Mouse (Mus musculus): ENCODE results near the gene Krcc1. TPM values are rescaled to one million over a fixed set of nuclear protein-coding genes. Genes with fewer than 3 reads are reported as not detected.
A peak's percentile ranks its signal among the peaks of the same experiment; 100 is the strongest.
"Not testable (repeated sequence)": the region's sequence is repeated elsewhere in the genome, so short reads cannot be mapped to it uniquely, and the experiment has no call there.

Gene Krcc1
- total RNA-seq, 2 experiments from 2014 or later = 12.3 to 13.5 TPM

DNA sequence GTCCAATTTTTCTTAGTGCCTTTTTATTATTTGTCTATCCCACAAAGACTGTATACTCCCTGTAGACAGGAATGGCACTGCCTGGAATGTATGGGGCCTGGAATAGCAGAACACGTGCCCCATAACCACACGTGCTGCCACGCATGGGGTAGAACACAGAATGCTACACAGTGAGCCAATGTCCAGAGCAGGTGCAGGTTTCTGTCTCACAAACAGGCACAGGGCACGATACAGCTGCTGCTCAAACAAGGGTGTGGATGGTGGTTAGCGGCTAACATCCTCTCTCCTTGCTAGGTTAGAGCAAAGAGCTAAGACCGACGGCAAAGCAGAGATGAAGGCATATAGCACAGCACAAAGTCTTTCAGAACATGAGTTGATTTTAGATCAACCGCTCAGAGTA is 36.0 kb downstream of the Krcc1 start:
- intact Hi-C loops (cut with DNase I) = no loop called here
- DNase-seq (ENCODE audit: extremely low spot score in 1 of 2, low spot score in 2 of 2) = no peak

DNA sequence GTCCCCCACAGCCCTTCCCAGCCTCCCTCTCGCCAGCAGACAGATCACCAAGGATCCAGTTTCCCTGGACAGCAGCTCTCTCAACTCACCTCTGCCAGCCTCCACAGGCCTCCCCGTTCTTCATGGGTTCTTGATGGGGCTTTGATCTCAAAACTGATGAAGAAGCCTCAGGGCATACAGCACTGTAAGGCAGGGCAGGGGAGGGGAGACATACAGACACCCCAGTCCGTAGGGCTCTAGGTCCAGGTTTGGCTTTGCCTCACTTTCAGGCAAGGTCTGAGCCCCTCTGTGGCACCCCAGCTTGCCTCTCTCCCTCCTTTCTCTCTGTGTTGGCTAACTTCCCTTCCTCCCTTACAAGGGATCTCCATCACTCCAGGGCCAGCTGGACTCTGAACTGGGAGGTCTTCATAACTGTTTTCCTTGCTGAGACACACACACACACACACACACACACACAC is 50.4 kb downstream of the Krcc1 start, which contains the start of gene Smyd1:
TSS of gene Smyd1 (minus strand) at position 408 of the 458 bp plus-strand sequence.
- DNase-seq (ENCODE audit: extremely low spot score in 1 of 2, low spot score in 2 of 2) = no peak
- intact Hi-C loops (cut with DNase I) = no loop called here

DNA sequence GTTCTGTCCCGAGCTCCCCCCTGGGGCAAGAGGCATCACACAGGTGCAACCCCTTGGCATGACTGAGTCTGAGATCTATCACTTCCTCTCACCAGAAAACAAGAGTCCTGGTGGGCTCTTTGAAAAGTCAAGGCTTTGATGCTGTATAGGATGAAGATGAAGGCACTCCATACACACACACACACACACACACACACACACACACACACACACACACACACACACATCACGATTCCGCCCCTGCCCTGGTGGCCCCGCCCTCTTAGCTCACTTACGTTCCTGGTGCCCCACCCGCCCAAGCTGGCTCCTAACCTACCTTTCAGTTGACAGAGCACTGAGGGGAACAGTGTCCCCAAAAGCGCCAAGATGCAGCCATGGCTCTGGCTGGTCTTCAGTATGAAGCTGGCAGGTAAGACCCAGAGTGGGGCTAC is 51.0 kb downstream of the Krcc1 start, which contains the start of gene Cd8b1:
TSS of gene Cd8b1 (plus strand) at position 298 of the 431 bp plus-strand sequence.
- no peak for DNase-seq (ENCODE audit: extremely low spot score in 1 of 2, low spot score in 2 of 2)
- intact Hi-C loops (cut with DNase I) = no loop called here

DNA sequence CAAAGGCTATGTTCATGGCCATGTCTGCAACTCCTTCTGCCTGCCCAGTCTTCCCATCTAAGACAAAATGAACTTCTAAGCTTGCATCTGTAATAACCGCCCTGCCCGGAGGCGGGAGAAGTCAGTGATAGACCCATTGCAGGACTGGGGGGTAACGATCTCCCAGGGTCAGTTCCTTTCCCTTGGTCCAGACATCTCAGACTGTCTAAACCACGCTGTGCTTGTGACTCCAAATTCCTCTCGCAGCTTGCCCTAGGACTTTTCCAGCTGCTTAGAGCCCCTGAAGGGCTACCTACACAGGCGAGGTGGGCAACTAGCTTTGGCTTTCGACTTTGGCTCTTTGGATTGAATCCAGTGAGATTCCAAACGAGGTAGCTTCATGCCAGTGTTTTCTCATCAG is 53.3 kb downstream of the Krcc1 start:
- no peak for DNase-seq (ENCODE audit: extremely low spot score in 1 of 2, low spot score in 2 of 2)
- intact Hi-C loops (cut with DNase I) = no loop called here

DNA sequence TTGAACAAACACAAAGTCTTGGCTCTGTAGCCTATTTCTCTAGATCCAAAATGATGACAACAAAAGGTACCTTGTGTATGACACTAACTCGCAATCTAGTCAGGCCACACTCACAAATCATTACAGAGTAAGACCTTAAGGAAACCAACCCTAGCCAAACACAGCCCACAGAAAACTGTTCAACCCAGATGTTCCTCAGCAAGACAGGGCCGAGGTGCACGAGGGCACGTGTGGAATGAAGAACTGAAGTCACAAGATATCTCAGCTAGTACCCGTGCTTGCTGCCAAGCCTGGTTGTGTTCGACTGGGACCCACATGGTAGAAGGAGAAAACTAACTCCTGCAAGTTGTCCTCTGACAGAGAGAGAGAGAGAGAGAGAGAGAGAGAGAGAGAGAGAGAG is 58.4 kb downstream of the Krcc1 start:
- DNase-seq (ENCODE audit: extremely low spot score in 1 of 2, low spot score in 2 of 2) = no peak
- intact Hi-C loops (cut with DNase I) = no loop called here

DNA sequence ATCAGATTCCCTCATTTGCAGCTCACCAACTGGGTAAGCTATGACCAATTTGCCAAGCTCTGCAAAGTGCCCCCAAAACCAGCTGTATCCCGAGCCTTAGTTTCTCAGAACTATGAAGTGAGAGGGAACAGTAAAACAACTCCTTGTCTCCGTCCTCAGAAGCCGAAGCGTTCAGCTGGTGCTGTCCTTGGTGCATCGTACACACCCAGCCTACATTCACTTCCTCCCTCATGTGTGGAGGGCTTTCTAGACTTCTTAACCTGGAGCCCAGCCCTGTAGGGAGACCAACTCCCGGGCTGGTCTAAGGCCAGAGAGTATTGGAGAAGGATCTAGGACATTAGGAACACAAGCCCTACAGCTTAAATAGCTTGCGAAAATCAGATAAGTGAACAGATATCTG is 59.0 kb downstream of the Krcc1 start:
- no peak for DNase-seq (ENCODE audit: extremely low spot score in 1 of 2, low spot score in 2 of 2)
- intact Hi-C loops (cut with DNase I) = no loop called here

DNA sequence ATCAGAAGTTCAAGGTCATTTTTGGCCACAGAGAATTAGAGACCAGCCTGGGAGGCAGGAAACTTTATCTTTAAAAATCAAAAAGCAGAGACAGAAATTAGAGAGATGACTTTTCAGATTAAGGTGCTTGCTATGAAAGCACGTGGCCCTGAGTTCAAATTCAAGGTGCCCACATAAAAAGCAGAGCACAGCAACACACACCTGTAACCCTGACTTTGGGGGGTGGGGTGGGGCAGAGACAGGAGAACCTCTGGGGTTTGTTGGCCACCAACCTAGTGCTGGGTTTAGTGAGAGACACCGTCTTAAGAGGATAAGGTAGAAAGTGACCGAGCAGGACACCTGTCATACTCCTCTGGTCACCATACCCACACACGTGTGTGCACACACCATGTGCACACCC is 60.0 kb downstream of the Krcc1 start:
- intact Hi-C loops (cut with DNase I); DNase-seq (ENCODE audit: extremely low spot score in 1 of 2, low spot score in 2 of 2): not testable (repeated sequence)

DNA sequence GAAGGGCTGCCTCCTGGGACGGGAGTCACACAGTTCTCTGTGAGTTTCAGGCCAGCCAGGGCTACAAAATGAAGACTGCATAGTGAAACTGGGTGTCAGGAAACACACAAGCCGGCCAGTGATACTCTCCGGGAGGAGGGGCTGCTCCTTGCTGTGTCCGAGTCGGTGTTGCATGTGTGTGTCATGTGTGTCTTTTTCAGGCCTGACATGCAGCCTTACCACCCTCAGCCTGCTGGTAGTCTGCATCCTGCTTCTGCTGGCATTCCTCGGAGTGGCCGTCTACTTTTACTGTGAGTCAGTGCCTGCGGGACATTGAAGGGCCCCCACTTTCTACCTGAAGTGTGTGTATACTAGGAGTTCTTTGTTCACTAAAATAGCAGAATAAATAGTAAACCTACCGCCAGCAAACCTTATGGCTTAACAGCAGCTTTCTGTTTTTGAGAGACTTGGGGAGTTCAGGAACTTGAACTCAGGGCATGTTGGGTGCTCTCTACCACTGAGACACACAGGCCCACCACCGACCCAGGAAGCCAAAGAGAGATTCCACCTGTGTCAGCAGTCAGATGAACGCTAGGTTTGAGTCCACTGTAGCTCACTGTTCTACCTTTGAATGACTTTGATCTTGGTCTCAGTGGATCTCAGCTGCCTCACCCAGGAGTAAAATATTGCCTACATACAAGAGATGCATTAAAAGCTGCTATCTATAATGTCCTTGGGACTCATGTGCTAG is 60.9 kb downstream of the Krcc1 start:
- no peak for DNase-seq (ENCODE audit: extremely low spot score in 1 of 2, low spot score in 2 of 2)
- intact Hi-C loops (cut with DNase I) = no loop called here

DNA sequence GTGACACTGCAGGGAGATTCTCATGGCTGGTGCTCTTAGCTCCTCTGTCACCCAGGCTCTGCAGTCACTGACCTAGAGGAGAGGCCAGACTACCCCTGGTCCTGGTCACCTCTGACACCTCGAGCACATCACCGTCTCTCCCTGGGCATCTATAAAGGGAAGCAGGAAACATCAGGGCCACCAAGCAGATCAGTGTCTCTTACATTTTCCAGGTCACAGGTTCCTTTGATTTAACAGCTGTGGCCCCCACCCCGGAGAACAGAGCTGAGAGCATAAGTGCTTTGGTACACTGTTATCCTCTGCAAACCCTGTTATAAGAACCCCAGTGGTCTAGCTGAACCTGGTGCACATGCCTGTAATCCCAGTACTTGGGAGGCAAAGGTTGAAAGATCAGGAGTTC is 61.6 kb downstream of the Krcc1 start:
- no peak for DNase-seq (ENCODE audit: extremely low spot score in 1 of 2, low spot score in 2 of 2)
- intact Hi-C loops (cut with DNase I) = no loop called here

DNA sequence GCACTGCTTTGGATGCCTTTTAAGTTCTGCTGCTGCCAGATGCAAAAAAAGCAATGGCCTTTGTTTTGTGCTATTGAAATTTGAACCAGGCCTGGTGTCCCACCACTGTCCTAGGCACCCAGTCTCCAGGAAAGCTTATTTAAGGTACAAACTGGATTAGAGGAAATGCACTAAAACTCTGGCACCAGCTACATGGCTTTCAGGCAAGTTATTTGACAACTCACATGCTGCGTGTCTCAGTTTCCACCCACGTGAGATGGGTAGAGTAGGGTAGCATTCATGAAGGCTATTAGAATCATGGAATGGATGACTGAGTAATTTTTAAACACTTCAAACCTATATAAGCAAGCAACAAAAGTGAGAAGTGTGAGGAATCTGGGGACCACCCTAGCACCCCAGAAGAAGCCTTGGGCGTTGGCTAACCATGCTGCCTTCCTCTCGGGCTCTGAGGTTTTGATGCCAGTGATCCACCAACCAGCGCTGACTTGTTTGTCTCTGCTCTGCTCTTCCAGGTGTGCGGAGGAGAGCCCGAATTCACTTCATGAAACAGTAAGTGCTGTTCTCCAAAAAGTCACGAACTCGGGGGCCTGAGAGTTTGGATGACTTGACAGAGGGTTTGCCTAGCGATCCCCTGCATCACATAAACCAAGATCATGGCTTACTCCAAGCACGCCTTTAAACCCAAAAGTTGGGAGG is 62.2 kb downstream of the Krcc1 start:
- DNase-seq (ENCODE audit: extremely low spot score in 1 of 2, low spot score in 2 of 2) = no peak
- intact Hi-C loops (cut with DNase I) = no loop called here

Small RNA genes lying within 50 kb of the gene (microRNA-seq; reads per million reads assigned to microRNA genes)
- 60.9 reads per million, percentile 52 among the genes with 10 or more reads in this experiment for gene Mir8112

Other genes starting within 250 kb of the Krcc1 start
- gene Thnsl2, start 127.2 kb upstream of the Krcc1 start, total RNA-seq (2021) = 1 to 10 TPM; 3.0 to 3.9 TPM
- not detected for gene Fabp1, start 71.8 kb upstream of the Krcc1 start, total RNA-seq (2021)
- gene Smyd1, start 50.6 kb downstream of the Krcc1 start, total RNA-seq (2021) = 1 to 10 TPM; 2.0 to 2.3 TPM
- not detected for gene Cd8b1, start 51.1 kb downstream of the Krcc1 start, total RNA-seq (2021)
- gene Cd8a, start 101.8 kb downstream of the Krcc1 start, total RNA-seq (2021) = under 1 TPM in 1 of 2 experiments, not detected in 1; 0.15 TPM
- 10 to 100 TPM; 74.8 to 76.3 TPM for gene Rmnd5a, start 169.0 kb downstream of the Krcc1 start, total RNA-seq (2021)
- gene Rnf103, start 222.2 kb downstream of the Krcc1 start, total RNA-seq (2021) = 10 to 100 TPM; 54.4 to 56.0 TPM